In genomic region chr2:72981441-72982109, GRCm38 (mm10) we compare ENCODE assay signal across 8 mouse cellular contexts. TPM values are rescaled to one million over a fixed set of nuclear protein-coding genes. Genes with fewer than 3 reads are reported as not detected.
DNase-seq lines count a peak whose midpoint lies in the region; ATAC-seq and TF ChIP-seq lines count a peak whose summit lies in the region.

No protein-coding gene starts in this region.

- peak overlapping the region; percentile 100; the same call in 1 of the 2 replicates for H3K9ac ChIP-seq in forebrain, embryonic 16.5 days (replicated peaks; ENCODE audit: low read depth, low read length)
- H3K9ac ChIP-seq in liver, embryonic 15.5 days: peak overlapping the region; percentile 100; the same call in 1 of the 2 replicates

- peak overlapping the region; percentile 99 for H3K27ac ChIP-seq in gastrocnemius, adult 2 months
- no peak overlapping the region for H3K27ac ChIP-seq in forebrain, embryonic 16.5 days (ENCODE audit: low read length)
- peak overlapping the region; percentile 100 for H3K27ac ChIP-seq in liver, embryonic 15.5 days (replicated peaks)

- no peak for TF ChIP-seq CTCF in gastrocnemius, adult 2 months (IDR thresholded peaks at IDR 0.05)

- H3K36me3 ChIP-seq in forebrain, embryonic 16.5 days (ENCODE audit: control insufficient read depth, insufficient read depth): no peaks in the 10 kb centered on the region
- H3K36me3 ChIP-seq in liver, embryonic 15.5 days (replicated peaks): no peaks in the 10 kb centered on the region

- WGBS in forebrain, embryonic 16.5 days: 62% methylated on average over 9 of the region's 9 CpGs
- WGBS in liver, embryonic 15.5 days (ENCODE audit: insufficient replicate concordance): 60% methylated on average over 9 of the region's 9 CpGs

- no peaks in the 10 kb centered on the region for H3K9me3 ChIP-seq in forebrain, embryonic 16.5 days (ENCODE audit: control insufficient read depth, low read length)
- H3K9me3 ChIP-seq in liver, embryonic 15.5 days (replicated peaks): no peaks in the 10 kb centered on the region

- ATAC-seq in forebrain, embryonic 16.5 days: no peak
- no peak for ATAC-seq in liver, embryonic 15.5 days (ENCODE audit: insufficient read depth)
- ATAC-seq in megakaryocyte progenitor cell, adult 5-6 weeks (replicated peaks; ENCODE audit: poor library complexity): no peak

- no peaks in the 10 kb centered on the region for H3K27me3 ChIP-seq in forebrain, embryonic 16.5 days (replicated peaks; ENCODE audit: control insufficient read depth, insufficient read depth, low read length)
- no peaks in the 10 kb centered on the region for H3K27me3 ChIP-seq in liver, embryonic 15.5 days

- intact Hi-C loops in gastrocnemius, adult 2 months (cut with DNase I): loop anchor here (2.0 to 5.0 kb wide), 2 partner anchors 21 to 296 kb away; no protein-coding TSS in a partner anchor

- peak overlapping the region; percentile 100 for H3K4me3 ChIP-seq in gastrocnemius, adult 2 months
- H3K4me3 ChIP-seq in forebrain, embryonic 16.5 days (replicated peaks; ENCODE audit: low read length): peak overlapping the region; percentile 99; the same call in 1 of the 2 replicates
- peak overlapping the region; percentile 100 for H3K4me3 ChIP-seq in liver, embryonic 15.5 days (replicated peaks)

- DNase-seq in gastrocnemius, adult 2 months: no peak
- DNase-seq in gastrocnemius, adult 8-10 months (ENCODE audit: low spot score in 2 of 2): no peak
- peak; percentile 51 for DNase-seq in A20 (ENCODE audit: low read depth, low spot score)
- no peak for DNase-seq in right cerebral cortex, adult 2 months (ENCODE audit: low spot score in 2 of 2)
- no peak for DNase-seq in ovary, postnatal 14 days (ENCODE audit: low spot score)

- H3K4me2 ChIP-seq in forebrain, embryonic 16.5 days (ENCODE audit: low read length): peak overlapping the region; percentile 76
- peak overlapping the region; percentile 76 for H3K4me2 ChIP-seq in liver, embryonic 15.5 days

- H3K4me1 ChIP-seq in forebrain, embryonic 16.5 days (replicated peaks; ENCODE audit: control insufficient read depth, insufficient read depth, low read length): peaks cover 15% of the 10 kb centered on the region
- peaks cover 36% of the 10 kb centered on the region for H3K4me1 ChIP-seq in liver, embryonic 15.5 days (replicated peaks)

RNA-seq across cellular contexts. Expression of gene Sp3, which starts 1.3 kb away (rescaled TPM):
- 10 to 100 TPM; 20.7 to 23.2 TPM for total RNA-seq in gastrocnemius, adult 2 months (2021)
- 10 to 100 TPM; 16.5 to 19.1 (median 18.7) TPM for total RNA-seq in gastrocnemius, adult 8-10 months (2022)
- polyA plus RNA-seq in forebrain, embryonic 16.5 days (2015; fragmentation: Nextera tagmentation; extraction: Ambion mirVana): 51.6 and 59.7 TPM in 2 replicates
- polyA plus RNA-seq in liver, embryonic 15.5 days (2015; fragmentation: Nextera tagmentation; extraction: Ambion mirVana): 33.3 and 33.6 TPM in 2 replicates
- total RNA-seq in megakaryocyte progenitor cell, adult 5-6 weeks (2015): 108 and 111 TPM in 2 replicates
- 109 and 114 TPM in 2 replicates for total RNA-seq in megakaryocyte progenitor cell, adult 5-6 weeks (2017)

RNA-seq across cellular contexts. Expression of gene Gm11084, which starts 4.9 kb away (rescaled TPM):
- total RNA-seq in gastrocnemius, adult 2 months (2021): not detected
- not detected for total RNA-seq in gastrocnemius, adult 8-10 months (2022)
- not detected in 2 replicates for polyA plus RNA-seq in forebrain, embryonic 16.5 days (2015; fragmentation: Nextera tagmentation; extraction: Ambion mirVana)
- polyA plus RNA-seq in liver, embryonic 15.5 days (2015; fragmentation: Nextera tagmentation; extraction: Ambion mirVana): not detected in 2 replicates
- not detected in 2 replicates for total RNA-seq in megakaryocyte progenitor cell, adult 5-6 weeks (2015)
- total RNA-seq in megakaryocyte progenitor cell, adult 5-6 weeks (2017): not detected in 2 replicates

Comparison
In these comparisons a context has a peak if more than half of its experiments do, and no peak if none do; other contexts are left out.
1. RNA of gene Sp3, which starts 1.3 kb away (total RNA-seq): 108 to 114 TPM in megakaryocyte progenitor cell, adult 5-6 weeks; 20.7 to 23.2 TPM in gastrocnemius, adult 2 months and 16.5 to 19.1 TPM in gastrocnemius, adult 8-10 months; every median in the first group is over 4 times any median in the second.
2. Peak in every context shown above with its lines, with median percentiles within 50 percentile points of each other: H3K4me3 ChIP-seq.